Mouse (Mus musculus) heart, adult 10 weeks (tissue): ENCODE data around the gene Gm10097. TPM values are rescaled to one million over a fixed set of nuclear protein-coding genes. Genes with fewer than 3 reads are reported as not detected.

ENCODE experiments used
- polyA plus RNA-seq: library from polyadenylated mRNA; stranded (reverse); fragments of 350-450 nt; fragmentation: Illumina TruSeq; extraction: RNeasy Lipid Tissue Mini Kit (QIAGEN cat#74804); gene quantifications from one replicate; pipeline ENCODE4 v1.2.3, GENCODE M21; 2014; ENCODE audit warnings: low read depth, low replicate concordance

The Gm10097 gene
- polyA plus RNA-seq = 0.58 TPM

GRCm38 (mm10) chr10:5068676-5069265, at the start of gene Gm10097:
TSS of gene Gm10097 (plus strand) at chr10:5069192.

